Mouse (Mus musculus): ENCODE results near the gene Gm12216. TPM values are rescaled to one million over a fixed set of nuclear protein-coding genes. Genes with fewer than 3 reads are reported as not detected.

The Gm12216 gene
- polyA plus RNA-seq, 1 experiment: 1.2 TPM

- 54% methylated on average over 12 of the region's 12 CpGs for WGBS
- Histone ChIP-seq H3K27ac (ENCODE audit: insufficient read depth, low read length) (no peak overlapping the region; the same call in 1 of the 2 replicates), H3K4me3 (replicated peaks; ENCODE audit: insufficient read depth, low read depth, low read length) (no peak overlapping the region), H3K27me3 (ENCODE audit: control insufficient read depth, insufficient read depth, low read length) (no peaks in the 10 kb centered on the region), H3K4me1 (ENCODE audit: control insufficient read depth, insufficient read depth, low read length) (peaks cover 6% of the 10 kb centered on the region)
- TF ChIP-seq CTCF (IDR thresholded peaks at IDR 0.05; ENCODE audit: borderline replicate concordance, insufficient read depth, low read depth, low read length) (no peak), POLR2A (IDR thresholded peaks at IDR 0.05; ENCODE audit: borderline replicate concordance, insufficient read depth, low read length) (no peak)
- DNase-seq: no peak
Observed at GRCm38 (mm10) chr11:53796409-53797151, 62.5 kb downstream of the Gm12216 start.

DNA sequence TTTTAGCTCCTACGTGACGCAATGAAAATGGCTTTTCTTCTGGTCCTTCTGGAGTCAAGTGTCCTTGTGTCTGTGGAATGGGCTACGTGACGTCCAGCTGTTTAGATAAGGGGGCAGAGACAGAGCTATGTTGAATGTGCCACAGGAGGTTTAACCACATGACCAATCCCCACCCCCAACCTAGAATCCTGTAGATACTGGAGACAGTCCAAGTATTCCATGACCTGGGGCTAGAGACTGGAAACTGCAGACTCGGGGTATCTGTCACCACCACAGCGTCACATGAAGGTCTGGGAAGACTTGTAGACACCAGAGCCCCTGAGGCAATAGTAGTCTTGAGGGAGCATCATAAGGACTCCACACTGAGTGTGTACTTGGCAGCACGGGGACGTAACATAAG, 63.2 kb downstream of the Gm12216 start:
- Histone ChIP-seq H3K4me1 (ENCODE audit: control insufficient read depth, insufficient read depth, low read length) (peaks cover 6% of the 10 kb centered on the region), H3K27me3 (ENCODE audit: control insufficient read depth, insufficient read depth, low read length) (no peaks in the 10 kb centered on the region), H3K27ac (ENCODE audit: insufficient read depth, low read length) (no peak overlapping the region), H3K4me3 (replicated peaks; ENCODE audit: insufficient read depth, low read depth, low read length) (no peak overlapping the region)
- WGBS: 89% methylated on average over 8 of the region's 8 CpGs
- DNase-seq: no peak
- no peak for TF ChIP-seq POLR2A (IDR thresholded peaks at IDR 0.05; ENCODE audit: borderline replicate concordance, insufficient read depth, low read length)
- no peak for TF ChIP-seq CTCF (IDR thresholded peaks at IDR 0.05; ENCODE audit: borderline replicate concordance, insufficient read depth, low read depth, low read length)

DNA sequence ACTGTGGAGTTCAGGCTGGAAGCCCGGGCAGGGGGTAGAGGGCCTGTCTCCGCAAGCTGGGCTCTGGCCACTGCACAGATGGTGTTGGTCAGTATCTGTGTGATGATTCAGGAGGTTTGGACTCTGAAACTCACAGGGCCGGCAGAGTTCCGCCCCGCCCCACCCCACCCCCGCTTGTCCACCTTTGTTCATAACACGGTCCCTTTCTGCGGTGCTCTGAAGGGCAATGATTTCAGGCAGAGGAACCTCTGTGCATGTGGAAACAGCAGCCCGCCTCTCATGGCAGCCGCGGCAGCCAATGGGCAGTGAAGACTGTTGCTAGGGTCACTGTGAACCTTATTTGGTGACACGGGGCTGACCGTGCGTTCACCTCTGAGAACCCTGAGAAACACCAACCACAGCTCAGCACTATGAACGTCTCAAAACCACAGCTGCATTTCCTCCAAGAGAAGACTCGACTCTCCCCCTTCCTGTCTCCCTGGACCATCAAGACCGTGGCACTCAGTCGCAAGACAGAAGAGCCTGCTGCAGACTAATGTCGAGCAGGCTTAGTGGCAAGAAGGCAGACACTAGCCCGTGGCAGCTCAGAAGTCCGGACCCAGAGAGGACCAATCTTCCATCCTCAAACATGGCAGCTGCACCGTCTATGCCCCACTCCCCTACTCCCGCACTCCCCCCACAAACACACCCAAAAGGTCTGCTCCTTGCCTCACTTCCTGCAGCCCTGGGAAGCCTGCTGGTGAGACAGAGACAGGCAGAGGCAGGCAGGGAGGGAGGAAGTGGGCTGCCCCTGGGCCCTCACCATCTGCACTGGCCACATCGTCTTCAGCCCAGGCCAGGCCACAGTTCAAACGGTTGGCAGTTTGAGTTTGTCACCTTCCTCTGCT, 64.1 kb downstream of the Gm12216 start:
- 58% methylated on average over 25 of the region's 25 CpGs for WGBS
- H3K4me1 ChIP-seq (ENCODE audit: control insufficient read depth, insufficient read depth, low read length): peaks cover 6% of the 10 kb centered on the region
- no peaks in the 10 kb centered on the region for H3K27me3 ChIP-seq (ENCODE audit: control insufficient read depth, insufficient read depth, low read length)
- DNase-seq: peak; percentile 35 to 69
- no peak overlapping the region for H3K27ac ChIP-seq (ENCODE audit: insufficient read depth, low read length)
- TF ChIP-seq CTCF (IDR thresholded peaks at IDR 0.05; ENCODE audit: borderline replicate concordance, insufficient read depth, low read depth, low read length): no peak
- TF ChIP-seq POLR2A (IDR thresholded peaks at IDR 0.05; ENCODE audit: borderline replicate concordance, insufficient read depth, low read length): no peak
- H3K4me3 ChIP-seq (replicated peaks; ENCODE audit: insufficient read depth, low read depth, low read length): no peak overlapping the region

GRCm38 (mm10) chr11:53794015-53794414, 65.0 kb downstream of the Gm12216 start:
- TF ChIP-seq POLR2A (IDR thresholded peaks at IDR 0.05; ENCODE audit: borderline replicate concordance, insufficient read depth, low read length) (no peak), CTCF (IDR thresholded peaks at IDR 0.05; ENCODE audit: borderline replicate concordance, insufficient read depth, low read depth, low read length) (no peak)
- H3K27ac ChIP-seq (ENCODE audit: insufficient read depth, low read length): no peak overlapping the region
- WGBS: 56% methylated on average over 3 of the region's 3 CpGs
- H3K4me1 ChIP-seq (ENCODE audit: control insufficient read depth, insufficient read depth, low read length): peaks cover 6% of the 10 kb centered on the region
- H3K4me3 ChIP-seq (replicated peaks; ENCODE audit: insufficient read depth, low read depth, low read length): no peak overlapping the region
- H3K27me3 ChIP-seq (ENCODE audit: control insufficient read depth, insufficient read depth, low read length): no peaks in the 10 kb centered on the region
- DNase-seq: no peak

DNA sequence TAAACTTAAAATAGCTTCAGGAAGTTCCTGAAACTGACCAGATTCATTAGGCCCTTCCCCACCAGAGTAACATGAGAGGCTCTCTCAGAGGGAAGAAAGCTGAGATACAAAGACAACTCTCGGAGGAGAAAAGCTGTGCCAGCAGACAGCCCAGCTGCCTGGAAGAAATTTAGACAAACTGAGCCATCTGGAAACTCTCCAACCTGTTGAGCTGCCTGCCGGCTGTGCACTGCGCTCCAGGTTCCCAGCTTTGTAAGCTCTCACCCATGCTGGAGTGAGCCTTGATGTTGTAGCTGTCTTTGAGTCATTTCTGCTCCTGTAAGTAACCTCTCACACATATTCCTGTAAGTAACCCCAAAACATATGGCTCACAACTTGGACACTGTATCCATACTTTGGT, 66.1 kb downstream of the Gm12216 start:
- Histone ChIP-seq H3K27me3 (ENCODE audit: control insufficient read depth, insufficient read depth, low read length) (no peaks in the 10 kb centered on the region), H3K27ac (ENCODE audit: insufficient read depth, low read length) (no peak overlapping the region), H3K4me3 (replicated peaks; ENCODE audit: insufficient read depth, low read depth, low read length) (no peak overlapping the region), H3K4me1 (ENCODE audit: control insufficient read depth, insufficient read depth, low read length) (peaks cover 6% of the 10 kb centered on the region)
- 52% methylated on average over 3 of the region's 3 CpGs for WGBS
- DNase-seq: no peak
- TF ChIP-seq POLR2A (IDR thresholded peaks at IDR 0.05; ENCODE audit: borderline replicate concordance, insufficient read depth, low read length): no peak
- no peak for TF ChIP-seq CTCF (IDR thresholded peaks at IDR 0.05; ENCODE audit: borderline replicate concordance, insufficient read depth, low read depth, low read length)

- no peaks in the 10 kb centered on the region for H3K27me3 ChIP-seq (ENCODE audit: control insufficient read depth, insufficient read depth, low read length)
- DNase-seq: no peak
- H3K27ac ChIP-seq (ENCODE audit: insufficient read depth, low read length): no peak overlapping the region
- WGBS: 66% methylated on average over 3 of the region's 3 CpGs
- H3K4me1 ChIP-seq (ENCODE audit: control insufficient read depth, insufficient read depth, low read length): peaks cover 9% of the 10 kb centered on the region
- TF ChIP-seq CTCF (IDR thresholded peaks at IDR 0.05; ENCODE audit: borderline replicate concordance, insufficient read depth, low read depth, low read length) (no peak), POLR2A (IDR thresholded peaks at IDR 0.05; ENCODE audit: borderline replicate concordance, insufficient read depth, low read length) (no peak)
- no peak overlapping the region for H3K4me3 ChIP-seq (replicated peaks; ENCODE audit: insufficient read depth, low read depth, low read length)
Observed at GRCm38 (mm10) chr11:53789277-53789676, 69.8 kb downstream of the Gm12216 start.

DNA sequence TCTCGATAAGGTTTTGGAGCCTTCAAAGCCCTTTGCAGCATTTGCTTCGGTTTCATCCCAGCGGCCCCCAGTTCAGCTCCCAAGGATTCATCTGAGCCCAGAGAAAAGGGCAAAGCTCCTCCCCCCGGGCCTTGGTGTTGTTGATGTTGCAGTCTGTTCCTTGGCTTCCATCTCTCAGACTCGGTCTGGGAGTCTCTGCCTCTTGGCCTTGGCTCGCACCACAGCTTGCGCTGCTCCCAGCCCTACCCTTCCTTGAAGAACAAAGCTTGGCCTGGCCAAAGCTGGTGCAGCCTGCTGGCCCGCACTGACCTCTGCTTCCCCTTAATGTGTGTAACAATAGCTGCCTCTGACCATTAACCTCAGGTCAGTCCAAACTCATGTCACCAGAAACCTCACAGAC, 70.9 kb downstream of the Gm12216 start:
- 68% methylated on average over 8 of the region's 8 CpGs for WGBS
- Histone ChIP-seq H3K4me1 (ENCODE audit: control insufficient read depth, insufficient read depth, low read length) (peaks cover 6% of the 10 kb centered on the region), H3K4me3 (replicated peaks; ENCODE audit: insufficient read depth, low read depth, low read length) (no peak overlapping the region), H3K27me3 (ENCODE audit: control insufficient read depth, insufficient read depth, low read length) (no peaks in the 10 kb centered on the region), H3K27ac (ENCODE audit: insufficient read depth, low read length) (no peak overlapping the region)
- TF ChIP-seq POLR2A (IDR thresholded peaks at IDR 0.05; ENCODE audit: borderline replicate concordance, insufficient read depth, low read length) (no peak), CTCF (IDR thresholded peaks at IDR 0.05; ENCODE audit: borderline replicate concordance, insufficient read depth, low read depth, low read length) (no peak)
- no peak for DNase-seq

Measured in cerebellum, adult 2 months (tissue).